Mouse (Mus musculus): ENCODE data around the gene Mfsd6.

The Mfsd6 gene

DNA sequence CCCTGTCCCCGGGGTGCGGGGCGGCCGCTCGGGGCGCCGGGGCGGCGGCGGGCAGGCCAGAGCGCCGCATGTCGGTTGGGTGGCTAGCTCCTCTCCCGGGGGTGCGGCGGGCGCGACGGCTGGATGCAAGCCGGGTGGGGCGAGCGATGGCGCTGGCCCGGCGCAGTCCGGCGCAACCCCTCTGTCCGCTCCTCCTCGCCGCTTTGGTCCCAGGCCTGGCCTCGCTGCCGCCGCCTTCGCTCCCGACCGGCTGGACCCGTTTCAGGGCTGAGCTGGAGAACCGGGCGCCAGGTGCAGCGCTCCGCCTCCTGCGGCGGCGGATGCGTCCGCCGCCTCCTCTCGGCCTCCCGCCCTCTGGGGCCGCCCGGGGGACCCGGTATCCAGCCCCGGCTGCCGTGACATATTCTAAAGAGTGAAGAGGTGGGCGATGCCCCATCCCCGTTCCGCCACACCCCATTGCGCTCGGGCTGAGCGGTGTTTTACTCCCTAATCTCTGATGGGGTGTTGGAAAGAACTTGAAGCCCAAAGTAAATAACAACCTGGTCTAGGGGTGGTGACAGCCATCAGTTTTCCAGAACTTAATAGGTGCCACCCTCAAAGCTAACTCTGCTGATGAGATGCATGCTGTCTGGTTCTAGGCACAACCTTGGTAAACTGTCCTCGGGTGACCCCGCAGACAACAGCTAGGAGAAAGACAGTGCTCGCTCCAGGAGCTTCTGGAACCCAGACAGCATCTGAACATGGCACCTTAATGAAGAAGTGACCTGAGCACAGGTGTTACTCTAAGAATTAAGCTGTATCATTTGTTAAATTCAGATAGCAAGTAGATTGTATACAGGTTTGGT, at the start of gene Mfsd6:
Gene Mfsd6 (minus strand): TSS at position 407 of the 845 bp plus-strand sequence.
- peak; percentile 21 for DNase-seq (ENCODE audit: low spot score)

DNA sequence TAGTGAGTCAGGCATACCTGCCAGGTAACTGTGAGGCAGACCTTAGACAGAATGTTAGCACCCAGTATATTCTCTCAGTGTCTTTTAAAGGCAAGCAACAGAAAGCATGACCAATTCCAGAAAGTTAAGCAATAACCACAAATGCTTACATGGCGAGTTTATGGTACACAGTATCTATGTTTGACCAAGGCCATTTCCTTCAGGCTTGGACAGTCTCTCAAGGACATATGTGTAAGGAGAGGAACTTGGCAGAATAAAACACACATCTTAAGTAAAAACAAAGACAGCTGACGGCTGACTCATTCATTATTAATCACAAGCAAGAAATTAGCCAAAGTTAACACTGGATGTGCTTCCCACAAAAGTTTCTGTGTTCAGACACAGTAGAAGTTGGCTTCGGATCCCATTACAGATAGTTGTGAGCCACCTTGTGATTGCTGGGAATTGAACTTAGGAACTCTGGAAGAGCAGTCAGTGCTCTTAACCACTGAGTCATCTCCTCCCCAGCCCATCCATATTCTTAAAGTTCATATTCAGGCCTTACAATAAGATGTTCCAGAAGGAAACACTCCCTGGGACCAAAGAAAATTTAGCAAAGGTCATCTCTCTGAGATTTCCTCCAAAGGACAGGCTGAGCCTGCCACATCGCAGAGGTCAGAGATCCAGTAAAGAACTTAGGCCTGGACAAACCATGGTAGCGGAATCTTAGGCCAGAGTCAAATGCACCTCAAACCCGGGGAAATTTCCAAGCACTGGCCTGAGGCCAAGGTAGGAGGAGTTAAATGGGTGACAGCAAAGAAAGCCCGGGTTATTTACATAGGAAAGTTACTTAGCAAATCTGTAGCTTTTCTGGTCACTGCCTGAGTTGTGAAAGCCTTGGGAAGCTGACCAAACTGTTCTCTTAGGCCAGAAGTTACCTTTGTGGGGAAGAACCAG, 38.2 kb upstream of the Mfsd6 start:
- peak; percentile 23 for DNase-seq (ENCODE audit: low spot score)

DNA sequence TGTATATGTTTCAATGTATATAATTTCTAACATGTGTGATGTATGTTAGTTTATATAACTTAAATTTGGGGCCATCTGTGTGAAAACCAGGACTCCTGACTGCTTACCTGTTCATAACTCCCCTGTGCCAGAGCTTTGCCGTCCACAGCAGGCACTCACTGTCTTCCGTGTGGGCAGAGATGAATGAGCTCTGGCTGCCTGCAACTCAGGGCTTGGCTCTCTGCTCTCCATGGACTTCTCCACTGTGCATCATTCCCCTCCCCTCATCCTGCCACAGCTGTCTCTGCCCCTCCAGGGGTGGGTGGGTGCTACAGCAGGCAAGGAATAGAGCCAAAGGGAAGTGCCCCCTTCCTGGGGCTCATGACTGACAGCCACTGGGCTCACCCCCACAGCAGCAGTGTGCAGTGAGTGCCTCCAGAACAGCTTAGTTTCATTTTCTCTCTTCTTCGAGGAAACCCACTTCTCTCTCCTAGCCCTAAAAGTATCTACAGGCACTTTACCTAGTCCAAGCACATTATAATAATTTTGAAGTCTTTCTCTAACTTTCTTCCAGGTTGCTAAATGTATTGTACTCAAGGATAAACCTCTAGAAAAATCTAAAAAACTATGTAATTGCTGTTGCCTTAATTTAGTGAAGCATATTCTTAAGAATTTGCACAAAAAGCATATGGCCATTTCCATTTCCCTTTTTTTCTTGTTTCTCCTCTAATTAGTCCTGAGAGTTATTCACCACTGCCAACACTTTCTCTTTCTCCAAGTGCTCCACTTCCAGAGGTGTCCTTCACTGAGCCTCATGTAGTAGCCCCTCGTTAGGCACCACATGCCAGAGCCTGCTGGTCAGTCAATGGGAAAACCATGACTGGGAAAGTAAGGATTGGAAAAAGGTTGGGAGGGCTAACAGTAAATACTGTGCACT, 36.9 kb upstream of the Mfsd6 start:
- no peak for DNase-seq (ENCODE audit: low spot score)

DNA sequence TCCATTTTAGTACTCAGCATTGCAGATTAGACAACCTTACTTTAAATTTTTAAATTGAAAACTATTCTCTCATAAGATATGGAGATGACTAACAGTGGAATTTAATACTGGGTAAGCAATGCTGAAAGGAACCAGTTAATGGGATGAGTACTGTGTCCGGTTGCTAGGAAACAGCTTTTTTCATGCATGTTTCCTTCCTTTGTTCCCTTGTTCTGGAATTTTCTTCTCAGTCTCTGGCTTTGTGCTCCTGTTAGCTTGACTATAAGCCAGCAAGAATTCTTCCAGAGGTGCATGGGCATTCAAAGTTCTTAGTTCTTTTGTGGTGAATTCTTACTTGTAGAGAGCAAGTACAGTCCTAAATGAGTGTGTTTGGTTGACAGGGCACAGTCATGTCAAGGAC, 30.9 kb upstream of the Mfsd6 start:
- no peak for DNase-seq (ENCODE audit: low spot score)

DNA sequence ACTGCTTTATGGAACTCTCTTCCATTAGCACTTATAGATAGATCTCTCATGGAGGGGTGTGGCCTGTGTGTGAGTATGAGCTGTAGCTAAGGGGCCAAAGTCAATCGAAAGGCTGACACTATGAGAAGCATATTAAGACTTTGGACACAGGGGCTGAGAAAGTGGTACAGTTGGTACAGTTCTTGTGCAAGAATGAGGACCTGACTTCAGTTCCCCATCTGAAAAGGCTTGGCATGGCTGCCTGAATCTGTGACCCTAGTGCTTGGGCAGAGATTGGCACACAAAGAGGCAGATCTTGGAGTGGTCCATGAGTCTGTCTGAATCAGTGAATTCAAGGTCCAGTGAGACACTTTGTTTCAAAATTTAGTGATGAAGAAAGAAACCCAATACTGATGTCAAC, 27.1 kb upstream of the Mfsd6 start:
- no peak for DNase-seq (ENCODE audit: low spot score)

DNA sequence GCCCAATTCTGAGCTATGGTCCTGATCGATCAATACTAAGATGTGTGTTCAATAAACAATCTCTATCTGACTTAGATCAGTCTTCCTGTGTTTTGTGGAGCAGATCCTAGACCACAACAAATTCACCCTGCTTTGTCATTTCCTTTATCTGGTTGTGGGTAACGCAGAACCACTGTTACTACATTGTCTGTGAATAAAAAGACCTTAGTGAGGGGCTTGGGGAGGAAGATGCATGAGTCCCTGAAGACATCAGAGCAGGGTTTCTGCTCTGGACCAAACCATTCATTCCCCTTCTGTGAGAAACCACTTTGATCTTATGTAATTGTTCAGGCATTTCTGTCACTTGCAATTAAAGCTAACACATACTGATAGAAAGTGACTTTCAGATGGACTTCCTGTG, 26.6 kb upstream of the Mfsd6 start:
- no peak for DNase-seq (ENCODE audit: low spot score)

DNA sequence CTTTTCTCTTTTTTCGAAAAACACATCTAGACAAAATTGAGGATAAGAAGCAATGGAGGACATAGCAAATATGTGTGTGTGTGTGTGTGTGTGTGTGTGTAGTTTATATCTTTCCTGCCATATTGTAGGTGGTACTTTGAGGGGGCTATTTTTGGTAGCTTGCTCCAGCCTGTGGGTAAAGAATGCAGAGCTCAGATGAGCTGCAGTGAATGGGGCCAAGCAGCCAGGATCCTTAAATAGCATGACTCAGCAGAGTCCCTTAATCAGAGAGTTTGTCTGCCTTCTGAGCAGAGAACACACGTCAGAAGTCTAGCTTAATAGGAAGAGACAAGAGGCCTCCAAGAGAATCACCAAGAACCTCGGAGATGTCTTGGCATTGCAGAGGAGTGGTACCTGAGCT, 25.4 kb upstream of the Mfsd6 start:
- DNase-seq (ENCODE audit: low spot score) = no peak

DNA sequence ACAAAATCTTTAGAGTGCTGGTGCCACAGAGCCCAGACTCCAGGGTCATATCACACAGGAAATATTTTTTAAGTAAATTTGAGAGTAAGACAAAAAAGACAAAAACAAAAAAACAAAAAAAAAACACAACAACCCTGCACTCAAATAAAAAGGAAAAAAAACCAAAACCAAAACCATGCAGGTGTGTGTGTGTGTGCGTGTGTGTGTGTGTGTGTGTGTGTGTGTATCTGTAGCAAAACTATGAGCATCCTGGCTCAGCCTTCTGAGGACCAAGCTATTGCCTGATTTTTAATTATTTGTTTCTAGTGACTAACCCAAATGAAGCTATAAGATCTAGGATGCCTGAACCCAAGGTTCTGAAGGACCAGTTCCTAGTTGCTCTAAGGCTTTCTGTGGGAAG, 24.4 kb upstream of the Mfsd6 start:
- DNase-seq (ENCODE audit: low spot score) = no peak

DNA sequence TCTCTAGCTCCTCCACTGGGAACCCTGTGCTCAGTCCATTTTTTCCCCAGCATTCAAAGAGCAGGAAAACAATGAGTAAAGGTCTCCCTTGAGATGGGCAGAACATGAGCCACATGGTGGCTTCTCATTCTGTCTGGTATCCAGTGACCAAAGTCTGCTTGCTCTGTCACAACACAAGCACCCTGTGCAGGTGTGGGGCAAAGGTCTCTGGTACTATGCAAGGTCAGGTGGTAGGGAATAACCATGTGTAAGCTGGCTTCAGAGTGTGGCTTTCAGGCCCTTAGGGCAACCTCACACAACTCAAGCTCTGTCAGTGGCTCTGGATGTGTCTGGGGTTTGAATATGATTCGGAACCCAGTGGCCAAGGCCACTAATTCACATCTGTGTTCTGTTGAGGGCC, 22.7 kb upstream of the Mfsd6 start:
- no peak for DNase-seq (ENCODE audit: low spot score)

DNA sequence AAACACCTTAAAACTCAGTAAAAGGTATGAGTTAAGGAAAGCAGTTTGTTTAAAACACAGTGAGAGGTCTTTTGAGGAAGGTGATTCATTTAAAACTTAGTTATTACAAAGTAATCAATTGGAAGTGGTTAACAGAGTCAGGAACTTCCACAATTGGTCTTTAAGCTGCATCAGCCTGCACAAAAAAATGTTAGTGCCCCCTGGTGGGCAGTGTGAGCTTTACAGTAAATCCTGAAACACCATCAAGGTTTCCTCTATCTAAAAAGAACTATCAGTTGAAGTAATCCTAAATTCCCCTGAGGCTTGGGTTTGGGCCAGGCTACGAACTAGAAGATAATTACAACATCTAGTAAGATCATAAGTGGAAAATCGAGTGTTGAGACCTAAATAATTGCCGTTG, 21.0 kb upstream of the Mfsd6 start:
- DNase-seq (ENCODE audit: low spot score) = no peak

DNA sequence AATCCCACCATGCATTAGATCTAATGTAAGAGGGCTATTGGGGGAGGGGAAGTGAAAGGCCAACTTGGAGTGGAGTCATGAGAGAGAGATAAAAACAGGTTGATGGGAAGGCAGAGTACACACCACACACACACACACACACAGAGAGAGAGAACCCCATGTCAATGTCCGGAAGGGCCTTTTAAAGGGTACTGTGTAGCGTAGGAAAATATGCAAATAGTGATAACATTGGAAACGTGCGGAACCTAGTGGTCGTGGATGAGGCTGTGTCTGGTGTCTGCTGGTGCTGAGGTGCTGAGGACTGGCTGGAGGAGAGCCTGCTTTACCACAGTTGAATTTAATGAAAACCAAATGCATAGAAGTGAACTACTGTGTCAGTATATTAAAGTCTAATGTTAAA, 15.3 kb upstream of the Mfsd6 start:
- DNase-seq (ENCODE audit: low spot score) = no peak

DNA sequence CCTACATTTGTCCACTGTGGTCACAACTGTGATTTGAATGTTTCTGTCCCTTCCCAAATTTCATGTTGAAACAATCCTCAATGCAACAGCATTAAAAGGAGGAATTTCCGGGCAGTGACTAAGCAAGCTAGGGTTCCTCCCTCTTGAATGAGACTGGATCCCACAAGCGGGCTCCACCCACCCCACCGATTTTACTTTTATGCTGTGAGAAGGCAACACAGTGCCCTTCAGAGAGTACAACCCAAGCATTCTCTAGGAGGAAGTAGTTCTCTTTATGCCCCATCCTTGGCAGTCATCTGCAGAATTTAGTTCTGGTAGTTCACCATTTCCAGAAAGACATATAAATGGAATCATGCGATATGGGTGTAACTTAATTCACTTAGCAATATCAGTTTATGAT, 6.9 kb upstream of the Mfsd6 start:
- DNase-seq (ENCODE audit: low spot score) = no peak

DNA sequence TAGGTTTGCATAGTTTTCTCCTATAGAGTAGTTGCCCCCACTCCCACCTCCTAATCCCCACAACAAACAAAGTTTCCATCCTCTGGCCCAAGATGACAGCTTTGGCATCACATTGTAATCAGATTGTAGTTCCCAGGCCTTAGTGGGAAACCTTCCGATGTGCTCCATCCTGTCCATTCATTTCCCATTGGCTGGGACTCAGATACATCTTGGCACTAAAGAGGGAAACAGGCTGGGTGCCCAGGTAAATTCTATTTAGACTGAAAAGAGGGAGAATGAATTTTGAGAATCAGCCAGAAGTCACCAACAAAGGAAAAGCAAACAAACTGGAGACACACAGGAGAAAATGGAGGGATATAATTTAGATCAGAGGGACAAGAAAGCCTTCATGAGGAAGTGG, 3.0 kb upstream of the Mfsd6 start:
- DNase-seq (ENCODE audit: low spot score) = no peak

DNA sequence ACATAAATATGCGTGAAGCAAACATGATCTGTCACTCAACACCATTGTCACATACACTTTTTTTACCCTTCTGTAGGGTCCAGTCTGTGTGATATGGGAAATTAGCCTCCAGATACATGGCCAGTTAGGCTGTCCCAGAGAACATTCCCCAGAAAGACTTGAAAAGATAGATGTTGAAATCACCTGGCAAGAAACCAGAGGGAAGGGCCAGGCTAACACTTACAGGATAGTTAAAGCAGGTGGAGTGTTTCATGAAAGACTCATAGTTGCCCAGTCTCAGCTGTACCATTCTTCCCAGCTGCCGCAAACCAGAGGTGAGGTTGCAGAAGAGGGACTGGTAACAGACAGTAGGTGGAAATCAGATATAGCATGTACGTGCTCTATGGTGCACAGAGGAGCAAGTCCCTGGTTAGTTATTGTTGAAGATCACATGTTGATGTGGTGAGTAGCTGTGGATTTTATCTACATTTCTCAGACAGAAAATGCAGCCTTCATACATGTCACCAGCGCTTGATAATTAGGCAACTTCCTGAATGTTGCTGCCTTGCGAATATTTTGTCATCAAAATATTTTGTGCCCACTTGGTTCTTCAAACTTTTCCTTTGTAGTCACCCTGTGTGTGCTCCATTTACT, 1.7 kb upstream of the Mfsd6 start:
- DNase-seq (ENCODE audit: low spot score) = no peak

DNA sequence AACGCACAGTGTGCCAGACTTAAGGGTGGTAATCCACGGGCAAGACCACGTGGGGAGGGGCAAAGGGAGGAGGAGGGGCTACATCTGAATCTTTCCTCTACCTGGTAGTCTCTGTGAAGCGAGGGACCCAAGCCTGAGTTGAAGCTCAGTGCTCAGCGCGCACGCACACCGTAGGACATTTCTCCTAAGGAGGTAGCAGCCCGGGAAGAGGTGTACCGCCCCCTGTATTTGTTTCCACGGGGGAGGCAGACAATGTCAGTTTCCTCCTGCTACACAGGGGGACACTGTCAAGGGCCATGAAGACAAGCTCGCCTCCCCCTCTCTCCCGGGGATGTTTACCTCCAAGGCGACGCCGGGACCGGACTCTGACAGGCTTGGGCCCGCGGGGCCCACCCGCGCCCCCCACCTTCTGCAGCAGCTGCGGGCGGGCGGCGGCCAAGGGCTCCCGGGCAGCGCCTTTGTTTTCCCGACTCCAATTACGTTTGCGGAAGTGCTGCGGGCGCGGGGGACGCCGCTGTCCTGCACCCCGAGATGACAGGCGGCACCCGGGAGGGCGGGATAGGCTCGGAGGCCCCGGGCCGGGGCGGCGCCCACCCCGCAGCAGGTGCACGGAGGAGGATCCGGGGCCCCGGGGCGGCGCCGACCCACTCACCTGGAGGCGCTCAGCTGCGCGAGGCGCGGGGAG, 749 bp downstream of the Mfsd6 start:
- peak; percentile 17 for DNase-seq (ENCODE audit: low spot score)

DNA sequence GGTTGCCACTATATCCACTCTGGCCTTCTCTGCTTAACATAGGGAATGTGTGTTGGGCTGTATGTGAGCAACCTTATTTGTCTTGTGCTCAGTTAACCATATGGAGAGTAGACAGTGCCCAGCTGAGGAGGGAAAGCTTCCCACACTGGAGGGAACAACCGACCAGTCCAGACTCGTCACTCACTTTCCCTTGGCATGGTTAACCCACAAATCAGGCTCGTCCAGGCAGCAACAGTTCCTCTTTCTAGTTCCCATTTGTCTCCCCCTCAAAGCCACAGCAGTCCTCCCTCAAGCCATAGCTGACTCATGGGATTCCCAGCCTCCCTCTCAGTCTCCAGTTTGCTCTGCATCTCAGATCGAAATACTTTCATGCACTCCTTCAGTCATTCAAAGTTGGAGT, 4.7 kb downstream of the Mfsd6 start:
- DNase-seq (ENCODE audit: low spot score) = no peak

DNA sequence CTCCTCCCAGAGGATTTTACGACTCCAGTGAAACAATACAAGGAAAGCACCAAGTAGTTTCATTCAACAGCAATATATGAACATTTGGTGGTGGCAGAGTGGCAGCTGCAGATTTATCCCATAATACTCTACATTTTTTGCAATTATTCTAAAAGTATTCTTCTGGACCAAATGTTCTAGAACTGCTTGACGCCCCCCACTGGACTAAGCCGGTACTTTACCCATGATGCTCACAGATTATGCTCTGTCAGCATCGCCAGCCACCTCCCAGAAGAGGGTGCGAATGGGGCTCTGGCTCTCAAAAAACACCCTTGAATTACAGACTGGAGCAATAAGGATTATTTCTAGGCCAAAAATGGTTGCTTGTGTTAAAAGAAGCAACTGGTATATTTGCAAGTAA, 8.2 kb downstream of the Mfsd6 start:
- no peak for DNase-seq (ENCODE audit: low spot score)

DNA sequence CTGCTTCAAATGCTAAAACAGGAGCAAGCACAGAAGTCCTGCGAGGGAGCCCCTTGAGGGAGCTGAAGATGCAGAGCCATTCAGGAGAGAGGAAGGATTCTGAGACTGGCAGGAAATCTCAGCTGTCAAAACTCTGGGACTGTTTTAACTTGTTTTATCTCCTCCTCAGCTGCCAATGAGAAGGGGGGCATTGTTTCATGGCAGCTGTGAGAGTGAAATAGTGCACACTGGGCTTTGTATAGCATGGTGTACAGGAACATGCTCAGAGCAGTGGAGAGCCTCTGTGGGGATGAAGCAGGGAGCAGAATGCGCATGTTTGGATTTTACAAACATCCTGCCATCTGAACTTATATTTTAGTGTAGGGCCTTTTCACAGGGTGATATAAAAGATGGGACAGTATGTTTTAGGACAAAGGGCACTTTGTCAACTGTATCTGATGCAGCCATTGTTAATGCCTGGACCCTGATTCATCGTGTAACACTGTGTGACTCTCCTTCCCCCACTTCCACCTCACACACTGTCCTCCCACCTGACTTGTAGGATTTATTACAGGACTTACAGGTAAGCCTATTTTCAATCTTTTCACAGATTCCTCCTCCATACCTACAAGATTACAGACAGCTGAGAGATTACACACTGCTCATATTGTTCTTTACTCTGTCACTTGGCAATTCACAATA, 9.1 kb downstream of the Mfsd6 start:
- no peak for DNase-seq (ENCODE audit: low spot score)

DNA sequence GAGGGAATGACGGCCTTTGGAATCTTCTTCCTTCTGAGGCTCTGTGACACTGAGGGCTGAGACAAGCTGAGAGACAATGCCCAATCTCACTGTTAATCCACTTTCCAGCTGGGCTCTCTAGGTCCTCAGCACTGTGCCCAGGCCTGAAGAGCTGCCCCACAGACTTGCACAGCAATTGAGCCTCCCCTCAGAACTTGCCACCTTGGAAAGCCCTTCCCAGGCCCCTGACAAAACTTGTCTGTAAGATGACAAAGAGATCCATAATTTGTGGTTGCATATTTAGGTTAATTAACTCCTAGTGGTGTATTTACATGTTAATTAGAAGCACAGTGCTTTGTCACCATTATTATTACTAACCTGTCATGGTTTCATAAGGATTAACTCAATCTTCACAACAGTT, 12.8 kb downstream of the Mfsd6 start:
- DNase-seq (ENCODE audit: low spot score) = no peak

DNA sequence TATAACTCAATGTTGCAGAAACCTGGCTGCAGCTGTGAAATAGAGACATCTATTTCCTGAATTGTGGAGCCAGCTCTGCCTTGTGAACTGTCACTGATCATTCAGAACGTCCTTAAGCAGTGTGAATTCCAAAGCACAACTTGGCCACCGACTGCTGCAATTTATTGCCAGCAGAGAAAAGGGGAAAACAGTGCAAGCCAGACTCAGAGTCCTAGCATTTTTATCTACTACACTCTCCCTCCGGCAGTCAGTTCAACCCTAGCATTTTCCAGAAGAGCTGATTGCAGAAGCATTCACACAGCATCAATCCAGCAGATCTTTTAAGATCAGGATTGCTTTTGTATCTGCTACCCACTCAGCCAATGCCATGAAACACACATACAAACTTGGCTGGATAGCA, 13.2 kb downstream of the Mfsd6 start:
- DNase-seq (ENCODE audit: low spot score) = no peak

Data from ovary, adult 18-20 months (tissue).